Mouse (Mus musculus) brain, embryonic 14.5 days (tissue): ENCODE data around the gene Emcn. TPM values are rescaled to one million over a fixed set of nuclear protein-coding genes. Genes with fewer than 3 reads are reported as not detected.

Experiments used
- DNase-seq: peaks from one replicate; pipeline ENCODE4 v3.0.0-alpha.2; 2011; ENCODE audit warnings: low read depth
- CTCF ChIP-seq: fragments of 200-500 bp; IDR thresholded peaks from 2 replicates; pipeline ENCODE4 v1.5.1; 2012; ENCODE audit warnings: inconsistent platforms, mild to moderate bottlenecking, moderate library complexity, borderline replicate concordance; ENCODE audit not compliant: insufficient read depth, insufficient read length; ENCODE audit errors: extremely low read depth
- POLR2A ChIP-seq: fragments of 200-500 bp; IDR thresholded peaks from 2 replicates; pipeline ENCODE4 v1.6.1; 2012; ENCODE audit warnings: mild to moderate bottlenecking, inconsistent platforms, borderline replicate concordance; ENCODE audit not compliant: poor library complexity, insufficient read depth, insufficient read length, severe bottlenecking; ENCODE audit errors: extremely low read depth
- polyA plus RNA-seq: library from polyadenylated mRNA; depleted of rRNA; stranded (reverse); fragments of >200 nt; gene quantifications from 2 replicates; pipeline ENCODE4 v1.2.3, GENCODE M21; 2012; rRNA removed

Emcn gene
- 11.1 and 14.5 TPM in 2 replicates for polyA plus RNA-seq

- TF ChIP-seq CTCF (no peak), POLR2A (no peak)
- DNase-seq: no peak
These were observed at the start of gene Emcn for GRCm38 (mm10) chr3:137340938-137341337. TSS of gene Emcn (plus strand) at chr3:137341067.

- peak; percentile 33 for DNase-seq
- TF ChIP-seq POLR2A: no peak
- TF ChIP-seq CTCF: no peak
These were observed 47.7 kb upstream of the Emcn start for GRCm38 (mm10) chr3:137293174-137293591.

GRCm38 (mm10) chr3:137298230-137298629 lies 42.6 kb upstream of the Emcn start:
- TF ChIP-seq POLR2A (no peak), CTCF (no peak)
- DNase-seq: no peak

GRCm38 (mm10) chr3:137300210-137300609 lies 40.7 kb upstream of the Emcn start:
- DNase-seq: no peak
- no peak for TF ChIP-seq CTCF
- no peak for TF ChIP-seq POLR2A

- TF ChIP-seq CTCF: no peak
- no peak for TF ChIP-seq POLR2A
- DNase-seq: no peak
These were observed 39.7 kb upstream of the Emcn start for GRCm38 (mm10) chr3:137301195-137301594.

- DNase-seq: no peak
- TF ChIP-seq POLR2A: no peak
- no peak for TF ChIP-seq CTCF
These were observed 38.1 kb upstream of the Emcn start for GRCm38 (mm10) chr3:137302804-137303203.

- TF ChIP-seq POLR2A: no peak
- no peak for TF ChIP-seq CTCF
- DNase-seq: peak; percentile 31
These were observed 30.9 kb upstream of the Emcn start for GRCm38 (mm10) chr3:137309959-137310358.

GRCm38 (mm10) chr3:137312540-137312939 lies 28.3 kb upstream of the Emcn start:
- no peak for DNase-seq
- TF ChIP-seq CTCF (no peak), POLR2A (no peak)

- DNase-seq: no peak
- TF ChIP-seq CTCF (no peak), POLR2A (no peak)
These were observed 27.0 kb upstream of the Emcn start for GRCm38 (mm10) chr3:137313775-137314362.

- TF ChIP-seq CTCF (no peak), POLR2A (no peak)
- DNase-seq: no peak
These were observed 22.5 kb upstream of the Emcn start for GRCm38 (mm10) chr3:137318371-137318770.

GRCm38 (mm10) chr3:137319950-137320349 lies 20.9 kb upstream of the Emcn start:
- TF ChIP-seq POLR2A (no peak), CTCF (no peak)
- no peak for DNase-seq

GRCm38 (mm10) chr3:137322304-137322703 lies 18.6 kb upstream of the Emcn start:
- no peak for TF ChIP-seq POLR2A
- no peak for TF ChIP-seq CTCF
- peak; percentile 68 for DNase-seq

GRCm38 (mm10) chr3:137329898-137330297 lies 11.0 kb upstream of the Emcn start:
- DNase-seq: peak; percentile 35
- TF ChIP-seq POLR2A (no peak), CTCF (no peak)

GRCm38 (mm10) chr3:137330950-137331349 lies 9.9 kb upstream of the Emcn start:
- DNase-seq: no peak
- TF ChIP-seq POLR2A (no peak), CTCF (no peak)
